Mouse (Mus musculus) heart, embryonic 12.5 days (tissue): ENCODE results near the gene B3gat3. TPM values are rescaled to one million over a fixed set of nuclear protein-coding genes. Genes with fewer than 3 reads are reported as not detected.
A peak's percentile ranks its signal among the peaks of the same experiment; 100 is the strongest.
"Not testable (repeated sequence)": the region's sequence is repeated elsewhere in the genome, so short reads cannot be mapped to it uniquely, and the experiment has no call there.

Source experiments
- ATAC-seq: fragments of 200-750 bp; cut with Nextera tagmentation; 2 replicates; pipeline ENCODE4 v1.8.0; 2017; ENCODE audit warnings: moderate TSS enrichment, moderate library complexity; ENCODE audit not compliant: insufficient number of reproducible peaks, low FRiP score
- H3K27ac ChIP-seq: fragments of 300-500 bp; sonication (generic); 2 replicates; pipeline ENCODE4 v1.5.1; 2016; ENCODE audit warnings: mild to moderate bottlenecking, moderate library complexity; ENCODE audit not compliant: poor library complexity, severe bottlenecking
- H3K27me3 ChIP-seq: fragments of 300-500 bp; sonication (generic); replicated peaks from 2 replicates; pipeline ENCODE4 v1.6.1; 2016; ENCODE audit warnings: mild to moderate bottlenecking, moderate library complexity
- H3K36me3 ChIP-seq: fragments of 300-500 bp; sonication (generic); 2 replicates; pipeline ENCODE4 v1.6.1; 2016; ENCODE audit warnings: mild to moderate bottlenecking, moderate library complexity
- H3K4me1 ChIP-seq: fragments of 300-500 bp; sonication (generic); replicated peaks from 2 replicates; pipeline ENCODE4 v1.6.1; 2016; ENCODE audit warnings: mild to moderate bottlenecking
- H3K4me2 ChIP-seq: fragments of 300-500 bp; sonication (generic); 2 replicates; pipeline ENCODE4 v1.6.1; 2016; ENCODE audit warnings: mild to moderate bottlenecking, moderate library complexity
- H3K4me3 ChIP-seq: fragments of 300-500 bp; sonication (generic); 2 replicates; pipeline ENCODE4 v1.5.1; 2016; ENCODE audit warnings: mild to moderate bottlenecking
- H3K9ac ChIP-seq: fragments of 300-500 bp; sonication (generic); 2 replicates; pipeline ENCODE4 v1.6.1; 2016; ENCODE audit warnings: mild to moderate bottlenecking, moderate library complexity
- H3K9me3 ChIP-seq: fragments of 300-500 bp; sonication (generic); replicated peaks from 2 replicates; pipeline ENCODE4 v1.6.1; 2016; ENCODE audit warnings: mild to moderate bottlenecking, moderate library complexity
- WGBS: fragments of 180-500 bp; shearing (Covaris S2); methylation state at CpG from one replicate; pipeline ENCODE4 v1.1.7; 2016; 5-methylcytosine and 5-hydroxymethylcytosine counted together
- polyA plus RNA-seq: library from polyadenylated mRNA; unstranded; fragments of >200 nt; fragmentation: Nextera tagmentation; extraction: Ambion mirVana; gene quantifications from 2 replicates; pipeline ENCODE4 v1.2.1, GENCODE M21; 2016

Gene B3gat3
- 46.6 and 46.8 TPM in 2 replicates for polyA plus RNA-seq

GRCm38 (mm10) chr19:8920073-8920736, at the start of gene B3gat3:
B3gat3 (plus strand) TSS chr19:8920374.
- Histone ChIP-seq H3K4me3 (peak within 1 kb of the TSS; percentile 86), H3K4me2 (peak within 1 kb of the TSS; percentile 83), H3K9ac (peak within 1 kb of the TSS; percentile 88), H3K9me3 (no peaks in the 10 kb centered on the region), H3K4me1 (peaks cover 15% of the 10 kb centered on the region), H3K27ac (peak within 1 kb of the TSS; percentile 86), H3K27me3 (no peaks in the 10 kb centered on the region), H3K36me3 (peaks cover 27% of the 10 kb centered on the region)
- 2% methylated on average over 50 of the region's 50 CpGs for WGBS
- ATAC-seq, result peak; percentile 98

GRCm38 (mm10) chr19:8870381-8870780, 49.8 kb upstream of the B3gat3 start:
- H3K4me2 ChIP-seq, result peak overlapping the region; percentile 92
- not testable (repeated sequence) for H3K9me3 ChIP-seq, H3K27ac ChIP-seq, ATAC-seq, H3K9ac ChIP-seq, H3K27me3 ChIP-seq
- 74% methylated on average over 3 of the region's 3 CpGs for WGBS
- H3K36me3 ChIP-seq, result peaks cover 24% of the 10 kb centered on the region
- H3K4me3 ChIP-seq, result peak overlapping the region; percentile 84
- H3K4me1 ChIP-seq, result peaks cover 12% of the 10 kb centered on the region

GRCm38 (mm10) chr19:8870838-8871237, 49.3 kb upstream of the B3gat3 start:
- peaks cover 28% of the 10 kb centered on the region for H3K36me3 ChIP-seq
- ATAC-seq, result peak; percentile 15

DNA sequence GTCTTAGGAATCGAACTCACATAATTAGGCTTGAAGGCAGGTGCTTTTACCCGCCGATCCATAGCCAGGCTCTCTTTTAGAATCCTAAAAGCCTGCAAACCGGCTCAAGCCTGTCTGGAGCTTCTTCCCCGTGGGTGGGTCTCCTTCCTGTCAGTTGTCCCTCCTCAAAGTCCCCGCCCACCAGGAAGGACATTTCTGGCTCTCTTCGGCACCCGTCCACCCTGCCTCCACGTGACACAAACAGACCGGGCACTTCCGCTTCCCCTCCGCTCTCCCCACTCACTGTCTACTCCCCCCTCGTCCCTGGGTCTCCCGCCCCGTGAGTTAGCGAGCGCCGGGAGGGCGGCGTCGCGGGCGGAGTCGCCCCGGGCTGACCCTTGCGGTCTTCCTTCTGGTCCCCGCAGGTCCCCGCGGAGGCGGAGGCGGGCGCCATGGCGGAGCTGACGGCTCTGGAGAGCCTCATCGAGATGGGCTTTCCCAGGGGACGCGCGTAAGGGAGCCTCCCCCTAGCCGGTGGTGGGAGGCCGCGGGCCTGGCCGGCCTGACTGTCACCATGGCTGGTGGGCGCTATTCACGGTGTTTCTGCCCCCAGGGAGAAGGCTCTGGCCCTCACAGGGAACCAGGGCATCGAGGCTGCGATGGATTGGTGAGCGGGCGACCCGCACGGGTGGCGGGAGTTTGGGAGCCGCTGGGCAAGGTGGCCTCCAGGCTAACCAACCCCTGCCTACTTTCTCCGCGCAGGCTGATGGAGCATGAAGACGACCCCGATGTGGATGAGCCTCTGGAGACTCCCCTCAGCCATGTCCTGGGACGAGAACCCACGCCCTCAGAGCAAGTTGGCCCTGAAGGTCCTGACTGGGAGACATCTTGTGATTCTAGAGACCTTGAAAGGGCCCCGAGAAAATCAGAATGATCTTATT, 48.6 kb upstream of the B3gat3 start, which contains the start of gene Ubxn1:
Gene Ubxn1 (plus strand): TSS at position 230 of the 920 bp plus-strand sequence.
- Histone ChIP-seq H3K9me3 (no peaks in the 10 kb centered on the region), H3K4me3 (peak within 1 kb of the TSS; percentile 84), H3K36me3 (peaks cover 35% of the 10 kb centered on the region), H3K27me3 (no peaks in the 10 kb centered on the region), H3K4me1 (peaks cover 12% of the 10 kb centered on the region), H3K9ac (peak within 1 kb of the TSS; percentile 93), H3K4me2 (peak within 1 kb of the TSS; percentile 92), H3K27ac (peak within 1 kb of the TSS; percentile 76)
- 1% methylated on average over 59 of the region's 59 CpGs for WGBS
- ATAC-seq, result peak; percentile 99

More at GRCm38 (mm10) chr19:8870838-8871237, 49.3 kb upstream of the B3gat3 start:
- Histone ChIP-seq H3K4me1 (peaks cover 12% of the 10 kb centered on the region), H3K27me3 (no peaks in the 10 kb centered on the region), H3K27ac (peak overlapping the region; percentile 76), H3K4me3 (peak overlapping the region; percentile 84), H3K9ac (peak overlapping the region; percentile 93), H3K9me3 (no peaks in the 10 kb centered on the region), H3K4me2 (peak overlapping the region; percentile 92)
- 43% methylated on average over 9 of the region's 9 CpGs for WGBS

DNA sequence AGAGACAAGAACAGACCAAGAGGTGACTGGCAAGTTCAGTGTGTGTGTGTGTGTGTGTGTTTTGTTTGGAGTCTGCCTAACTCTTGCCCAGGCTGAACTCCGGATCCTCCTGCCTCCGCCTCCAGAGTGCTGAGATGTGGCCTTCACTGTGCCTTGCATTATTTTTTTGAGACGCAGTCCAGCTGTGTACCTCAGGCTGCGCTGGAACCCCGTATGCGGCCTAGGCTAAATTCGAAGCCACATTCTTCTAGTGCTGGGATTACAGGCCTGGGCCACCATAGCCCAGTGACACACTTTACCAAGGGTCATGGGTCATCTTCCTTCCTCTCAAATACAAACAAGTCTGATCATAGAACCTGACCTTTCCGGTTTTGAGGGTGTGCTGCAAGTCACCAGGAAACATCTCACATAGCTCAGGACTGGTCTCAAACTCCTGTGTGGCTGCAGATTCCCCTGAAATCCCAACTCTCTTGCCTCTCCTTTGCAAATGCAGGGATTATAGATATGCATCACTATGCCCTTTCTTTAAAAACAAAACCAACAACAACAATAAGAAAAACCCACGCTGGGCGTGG, 47.8 kb upstream of the B3gat3 start:
- no peaks in the 10 kb centered on the region for H3K27me3 ChIP-seq
- peak overlapping the region; percentile 84 for H3K4me3 ChIP-seq
- peak overlapping the region; percentile 92 for H3K4me2 ChIP-seq
- ATAC-seq, result no peak
- WGBS, result 75% methylated on average over 10 of the region's 10 CpGs
- H3K36me3 ChIP-seq, result peaks cover 42% of the 10 kb centered on the region
- H3K9ac ChIP-seq, result peak overlapping the region; percentile 93
- peaks cover 12% of the 10 kb centered on the region for H3K4me1 ChIP-seq
- H3K9me3 ChIP-seq, result no peaks in the 10 kb centered on the region
- H3K27ac ChIP-seq, result no peak overlapping the region; the same call in 1 of the 2 replicates

DNA sequence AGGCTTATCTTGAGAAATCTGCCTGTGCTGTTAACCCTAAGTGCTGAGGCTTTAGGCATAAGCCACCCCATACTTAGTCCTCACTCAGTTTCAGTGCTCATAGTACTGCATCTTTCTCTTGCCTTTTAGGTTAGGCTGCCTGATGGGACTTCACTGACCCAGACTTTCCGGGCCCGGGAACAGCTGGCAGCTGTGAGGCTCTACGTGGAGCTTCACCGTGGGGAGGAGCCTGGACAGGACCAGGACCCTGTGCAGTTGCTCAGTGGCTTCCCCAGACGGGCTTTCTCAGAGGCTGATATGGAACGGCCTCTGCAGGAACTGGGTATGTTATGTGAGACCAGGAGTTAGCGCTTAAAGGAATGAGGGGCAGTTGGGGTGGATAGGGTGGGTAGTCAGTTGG, 45.1 kb upstream of the B3gat3 start:
- H3K27me3 ChIP-seq, result no peaks in the 10 kb centered on the region
- H3K9me3 ChIP-seq, result no peaks in the 10 kb centered on the region
- no peak overlapping the region for H3K9ac ChIP-seq
- H3K4me1 ChIP-seq, result peaks cover 19% of the 10 kb centered on the region
- no peak overlapping the region for H3K4me3 ChIP-seq
- peaks cover 42% of the 10 kb centered on the region for H3K36me3 ChIP-seq
- H3K4me2 ChIP-seq, result no peak overlapping the region
- no peak for ATAC-seq
- no peak overlapping the region for H3K27ac ChIP-seq
- 91% methylated on average over 7 of the region's 7 CpGs for WGBS

DNA sequence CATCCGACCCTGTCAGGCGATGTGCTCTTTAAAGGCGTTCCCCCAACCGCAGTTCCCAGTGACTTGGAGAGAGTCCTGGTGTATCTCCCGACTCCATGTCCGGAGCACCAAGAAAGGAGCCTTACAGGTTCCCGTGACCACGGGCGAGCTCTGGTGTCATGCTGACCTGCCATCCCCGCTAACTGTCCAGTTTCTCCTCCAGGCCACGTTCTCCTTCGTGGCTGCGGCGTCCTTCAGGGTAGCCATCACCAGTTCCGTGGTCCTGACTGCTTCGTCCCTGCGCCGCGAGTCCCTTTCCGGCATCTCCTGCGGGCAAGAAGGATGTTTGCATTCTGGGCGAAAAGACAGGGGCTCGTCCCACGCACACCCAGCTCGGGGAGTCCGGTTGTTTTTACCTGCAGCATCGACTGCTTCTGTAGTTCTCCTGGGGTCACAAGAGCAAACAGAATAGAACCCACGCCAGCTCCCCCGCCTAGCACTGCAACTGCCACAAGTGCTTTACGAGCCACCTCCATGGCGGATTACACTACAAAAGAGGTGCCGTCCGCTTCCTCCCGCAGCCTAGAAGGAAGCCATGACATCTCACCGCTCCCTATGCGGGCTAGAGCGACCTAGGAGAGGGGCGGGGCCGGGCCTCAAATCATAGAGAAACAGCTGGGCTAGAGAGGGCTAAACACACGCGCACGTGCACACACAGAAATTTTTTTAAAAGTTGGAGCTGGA, 39.7 kb upstream of the B3gat3 start, which contains the start of gene Uqcc3:
Gene Uqcc3 (minus strand): TSS at position 613 of the 723 bp plus-strand sequence.
- H3K4me2 ChIP-seq, result peak within 1 kb of the TSS; percentile 87
- H3K9ac ChIP-seq, result peak within 1 kb of the TSS; percentile 95
- H3K27me3 ChIP-seq, result no peaks in the 10 kb centered on the region
- H3K9me3 ChIP-seq, result no peaks in the 10 kb centered on the region
- H3K27ac ChIP-seq, result peak within 1 kb of the TSS; percentile 86
- peak; percentile 97 for ATAC-seq
- H3K4me1 ChIP-seq, result peaks cover 10% of the 10 kb centered on the region
- peak within 1 kb of the TSS; percentile 92 for H3K4me3 ChIP-seq
- whole genome bisulfite sequencing, result under 1% methylated on average over 42 of the region's 42 CpGs
- H3K36me3 ChIP-seq, result peaks cover 18% of the 10 kb centered on the region

- Histone ChIP-seq H3K4me3 (peak overlapping the region; percentile 92), H3K27me3 (no peaks in the 10 kb centered on the region), H3K4me2 (peak overlapping the region; percentile 87), H3K27ac (no peak overlapping the region; the same call in 1 of the 2 replicates), H3K4me1 (peaks cover 10% of the 10 kb centered on the region), H3K36me3 (peaks cover 12% of the 10 kb centered on the region), H3K9me3 (no peaks in the 10 kb centered on the region), H3K9ac (peak overlapping the region; percentile 95)
- no peak for ATAC-seq
- 21% methylated on average over 3 of the region's 3 CpGs for WGBS
Observed at GRCm38 (mm10) chr19:8881034-8881392, 39.2 kb upstream of the B3gat3 start.

GRCm38 (mm10) chr19:8883616-8884015, 36.6 kb upstream of the B3gat3 start, which contains the start of the genes Lbhd1 and Gm49403:
Lbhd1 (plus strand) TSS chr19:8883732.
Gm49403 (plus strand) TSS chr19:8883930.
- no peak within 1 kb of the TSS for H3K9ac ChIP-seq
- H3K36me3 ChIP-seq, result no peaks in the 10 kb centered on the region
- no peak within 1 kb of the TSS for H3K27ac ChIP-seq
- WGBS, result 71% methylated on average over 3 of the region's 3 CpGs
- H3K27me3 ChIP-seq, result no peaks in the 10 kb centered on the region
- no peak for ATAC-seq
- peaks cover 17% of the 10 kb centered on the region for H3K4me1 ChIP-seq
- no peak within 1 kb of the TSS for H3K4me2 ChIP-seq
- no peaks in the 10 kb centered on the region for H3K9me3 ChIP-seq
- H3K4me3 ChIP-seq, result no peak within 1 kb of the TSS

GRCm38 (mm10) chr19:8886916-8887584, 33.1 kb upstream of the B3gat3 start:
- Histone ChIP-seq H3K9ac (no peak overlapping the region), H3K27ac (no peak overlapping the region), H3K4me1 (peaks cover 16% of the 10 kb centered on the region), H3K36me3 (peaks cover 14% of the 10 kb centered on the region), H3K4me3 (no peak overlapping the region), H3K9me3 (no peaks in the 10 kb centered on the region), H3K4me2 (peak overlapping the region; percentile 72), H3K27me3 (no peaks in the 10 kb centered on the region)
- WGBS, result 46% methylated on average over 1 of the region's 1 CpGs
- no peak for ATAC-seq
